Mouse (Mus musculus): ENCODE measurements around the gene Gm20696.

DNA sequence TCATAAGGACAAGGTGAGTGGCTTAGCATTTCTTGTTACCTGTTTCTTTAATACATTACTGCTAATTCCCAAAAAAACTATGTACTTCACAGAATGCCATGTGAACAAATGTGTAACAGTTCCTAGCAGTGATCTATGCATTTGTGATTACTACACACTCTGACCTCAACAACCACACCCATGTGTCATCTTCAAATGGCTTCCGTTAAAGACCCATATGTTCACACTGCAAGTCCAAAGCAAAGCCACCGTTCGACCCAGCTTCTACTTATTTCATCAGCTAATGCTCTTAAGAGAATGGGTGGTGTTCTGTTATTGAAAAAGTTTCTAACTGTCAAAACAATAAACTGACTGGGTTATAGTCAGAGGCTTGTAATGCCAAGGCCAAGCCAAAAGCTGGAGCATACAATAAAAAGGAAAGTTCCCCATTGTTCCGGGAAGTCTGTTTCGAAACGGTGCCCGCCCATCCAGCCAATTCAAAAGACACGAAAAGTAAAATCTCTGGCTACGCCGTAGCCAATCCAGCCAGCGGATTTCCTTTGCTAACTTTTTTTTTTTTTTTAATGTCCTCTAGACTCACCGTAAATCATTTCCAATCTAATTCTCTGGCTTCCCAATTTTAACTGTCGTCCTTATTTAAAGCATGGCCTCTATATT, 331.3 kb downstream of the Gm20696 start:
- TF ChIP-seq CTCF (conservative IDR thresholded peaks at IDR 0.05 in 1 of 2, IDR thresholded peaks at IDR 0.05 in 1 of 2; ENCODE audit: low read depth in 2 of 2, low read length in 2 of 2) (no peak), POLR2AphosphoS2 (IDR thresholded peaks at IDR 0.05; ENCODE audit: low read depth, low read length) (no peak), IRF4 (IDR thresholded peaks at IDR 0.05; ENCODE audit: low read depth, low read length) (0 out of 2 replicates have a peak, but pooled peaks have one; percentile 5), POLR2A (IDR thresholded peaks at IDR 0.05; ENCODE audit: low read depth, low read length) (no peak), CHD2 (IDR thresholded peaks at IDR 0.05; ENCODE audit: low read length) (no peak), USF1 (IDR thresholded peaks at IDR 0.05; ENCODE audit: low read depth, low read length) (no peak)
